Mouse (Mus musculus): ENCODE results near the gene Sqstm1.

DNA sequence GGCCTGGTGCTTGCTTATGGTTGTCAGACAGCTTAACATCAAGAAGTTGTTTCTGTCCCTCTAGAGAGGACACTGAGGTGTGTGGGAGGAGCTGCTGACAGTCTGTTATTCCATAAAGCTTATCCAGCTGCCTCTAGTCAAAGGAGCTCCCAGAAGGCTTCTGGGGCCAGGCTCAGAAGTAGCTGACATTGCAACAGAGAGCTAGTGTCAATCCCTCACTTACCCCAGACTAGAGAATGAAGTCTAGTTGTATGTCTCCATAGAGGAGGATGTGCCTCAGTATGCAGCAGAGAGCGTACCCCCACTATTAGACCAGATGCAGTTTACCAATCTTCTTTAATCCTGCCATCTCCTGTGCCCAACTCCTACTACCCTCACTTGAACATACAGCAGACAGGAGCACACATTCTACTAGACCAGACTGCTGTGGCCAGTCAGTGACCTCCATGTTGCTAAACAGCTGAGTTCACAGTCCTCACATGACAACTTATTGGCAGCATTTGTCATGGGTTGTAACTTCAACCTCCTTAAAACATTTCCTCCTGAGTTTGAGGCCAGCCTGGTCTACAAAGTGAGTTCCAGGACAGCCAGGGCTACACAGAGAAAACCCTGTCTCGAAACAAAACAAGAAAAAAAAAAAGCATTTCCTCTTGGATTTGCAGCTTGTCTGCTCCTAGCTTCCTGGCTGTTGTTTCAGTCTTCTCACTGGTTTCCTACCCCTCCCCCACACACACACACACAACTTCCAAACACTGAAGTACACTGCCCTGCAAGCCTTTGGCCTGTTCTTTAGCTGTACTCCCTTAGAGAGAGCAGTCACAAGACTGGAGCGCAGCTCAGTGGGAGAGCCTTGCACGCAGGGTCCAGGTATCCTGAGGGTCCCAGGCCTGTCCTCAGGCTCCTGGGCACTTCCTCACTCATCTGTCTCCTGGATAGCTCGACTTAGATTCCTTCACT, 31.8 kb downstream of the Sqstm1 start:
- TF ChIP-seq EP300 (IDR thresholded peaks at IDR 0.05) (no peak), CTCF (IDR thresholded peaks at IDR 0.05) (no peak)
